Mouse (Mus musculus): ENCODE measurements around the gene Pgm1.

Gene Pgm1

DNA sequence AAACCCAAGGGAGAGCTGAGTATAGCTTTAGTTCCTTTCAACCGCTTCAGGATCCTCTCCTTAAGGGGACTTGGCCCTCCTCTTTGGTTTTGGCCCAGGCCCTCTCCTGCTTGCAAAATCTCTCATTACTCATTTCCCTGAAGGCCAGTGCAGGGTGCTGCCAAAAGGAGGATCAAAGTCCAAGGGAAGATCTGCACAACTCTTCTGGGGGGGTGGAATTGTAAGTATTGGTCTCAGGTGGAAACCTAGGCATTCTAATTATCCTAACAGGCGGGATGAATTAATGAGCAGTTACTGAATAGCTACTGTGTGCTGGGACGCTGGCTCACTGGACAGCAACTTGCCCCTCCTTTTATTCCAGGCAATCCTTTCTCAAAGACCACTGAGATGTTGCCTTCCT lies 82.3 kb downstream of the Pgm1 start:
- DNase-seq (ENCODE audit: low spot score), result no peak

GRCm38 (mm10) chr4:100012361-100013035 lies 83.3 kb downstream of the Pgm1 start:
- no peak for DNase-seq (ENCODE audit: low spot score)

GRCm38 (mm10) chr4:100027773-100028172 lies 98.6 kb downstream of the Pgm1 start:
- no peak for DNase-seq (ENCODE audit: low spot score)

DNA sequence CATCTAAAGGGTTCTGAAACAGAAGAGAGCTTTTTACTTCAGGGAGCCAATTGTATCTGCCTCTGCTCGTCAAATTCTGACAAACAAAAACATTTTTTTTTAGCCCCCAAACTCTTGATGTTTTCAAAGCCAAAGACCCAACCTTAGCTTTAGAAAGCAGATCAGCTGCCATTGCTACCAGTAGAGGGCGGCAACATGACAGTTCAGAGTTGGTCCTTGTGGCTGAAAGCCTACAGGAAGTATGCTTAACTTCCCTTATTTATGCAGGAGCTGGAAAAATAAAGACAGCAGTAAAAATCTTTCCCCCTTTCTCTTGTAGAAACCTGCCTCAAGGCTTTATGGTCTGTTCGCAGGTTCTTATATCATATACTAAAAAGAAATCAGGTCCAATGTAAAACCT lies 99.4 kb downstream of the Pgm1 start:
- peak; percentile 3 for DNase-seq (ENCODE audit: low spot score)

- DNase-seq (ENCODE audit: low spot score), result no peak
Measured at GRCm38 (mm10) chr4:100031270-100031669, 102.1 kb downstream of the Pgm1 start.

DNA sequence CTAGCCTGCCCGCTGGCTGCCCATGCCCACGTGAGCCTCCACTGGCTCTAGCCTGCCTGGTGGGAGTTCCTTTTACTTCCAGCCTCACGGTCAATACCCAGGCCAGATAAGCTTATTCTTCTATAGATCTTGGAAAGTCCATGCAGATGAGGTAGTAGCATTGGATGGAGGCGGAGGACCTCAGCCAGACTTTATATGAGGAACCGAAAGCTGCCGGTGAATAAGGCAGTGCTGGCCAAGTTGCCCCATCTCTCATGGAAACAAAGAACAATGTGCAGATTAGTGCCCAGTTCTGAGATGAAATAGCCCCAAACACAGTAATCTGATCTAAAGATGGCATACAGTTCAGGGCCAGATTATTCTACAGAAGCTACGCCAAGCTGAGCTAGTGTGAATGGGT lies 103.4 kb downstream of the Pgm1 start:
- DNase-seq (ENCODE audit: low spot score), result no peak

- no peak for DNase-seq (ENCODE audit: low spot score)
Measured at GRCm38 (mm10) chr4:100033944-100034343, 104.7 kb downstream of the Pgm1 start.

DNA sequence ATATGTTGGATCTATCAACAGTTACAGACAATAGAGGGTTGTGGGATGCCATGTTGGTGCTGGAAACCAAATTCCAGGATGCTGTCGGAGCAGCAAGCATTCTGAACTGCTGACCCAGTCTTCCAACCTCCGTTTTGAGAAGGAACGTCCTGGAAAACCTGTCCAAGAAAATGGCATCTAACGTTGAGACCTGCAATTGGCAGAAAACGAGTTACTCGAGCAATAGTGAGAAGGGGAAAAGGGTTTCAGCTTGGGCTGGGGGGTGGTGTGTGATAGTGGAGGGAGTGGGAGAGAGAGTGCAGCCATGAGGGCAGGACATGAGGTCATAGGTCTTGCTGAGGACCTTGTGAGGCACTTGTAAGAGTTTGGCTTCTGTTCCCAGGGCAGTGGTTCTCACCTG lies 105.8 kb downstream of the Pgm1 start:
- DNase-seq (ENCODE audit: low spot score), result no peak

DNA sequence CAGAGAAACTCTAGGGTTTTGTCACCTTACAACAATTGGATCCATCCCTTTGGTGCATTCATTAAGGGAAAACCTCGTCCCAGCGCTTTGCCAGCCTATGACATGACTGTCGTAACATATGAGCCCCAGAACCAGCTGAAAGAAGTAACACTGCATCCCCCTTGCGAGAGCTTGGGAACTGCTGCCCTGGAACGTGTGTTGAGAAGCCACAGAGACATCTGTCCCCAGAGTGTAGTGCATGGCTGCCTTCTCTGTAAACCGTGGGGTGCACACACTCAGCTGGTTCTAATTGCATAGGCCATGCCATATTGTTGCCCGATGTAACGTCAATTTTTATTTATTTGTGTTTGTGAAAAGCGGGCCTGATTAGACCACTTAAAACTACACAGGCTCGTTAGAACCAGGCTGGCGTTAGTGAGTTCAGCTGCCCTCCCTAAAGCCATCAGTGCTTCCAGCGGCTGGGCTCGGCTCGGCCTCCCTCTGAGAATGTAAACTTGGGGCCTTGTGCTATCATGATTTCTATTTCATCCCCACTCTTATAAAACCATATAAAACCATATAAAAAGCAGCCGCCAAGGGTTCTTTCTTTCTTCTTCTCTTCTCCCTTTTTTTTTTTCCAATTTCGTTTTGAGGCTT lies 106.8 kb downstream of the Pgm1 start:
- DNase-seq (ENCODE audit: low spot score), result no peak
